Mouse (Mus musculus) E14TG2a.4 (cell line): Measurements from ENCODE around the gene Rfc5.

Experiments used
- CTCF ChIP-seq: conservative IDR thresholded peaks from 2 replicates; pipeline ENCODE4 v1.5.1; 2014; ENCODE audit warnings: low read length
- NANOG ChIP-seq: IDR thresholded peaks from 2 replicates; pipeline ENCODE4 v1.6.1; 2014; ENCODE audit warnings: borderline replicate concordance, low read length, mixed read lengths
- POU5F1 ChIP-seq: IDR thresholded peaks from 2 replicates; pipeline ENCODE4 v1.6.1; 2014; ENCODE audit warnings: low read length, borderline replicate concordance

- TF ChIP-seq CTCF (no peak), POU5F1 (no peak), NANOG (no peak)
Observed at GRCm38 (mm10) chr5:117358248-117358630, 30.6 kb downstream of the Rfc5 start.
